Mouse (Mus musculus) kidney, adult 8-10 months (tissue): ENCODE results near the gene Prss28.

Source experiments
- DNase-seq, 2 experiments: peaks; one replicate each; pipeline ENCODE4 v3.0.0; 2022

The Prss28 gene

DNA sequence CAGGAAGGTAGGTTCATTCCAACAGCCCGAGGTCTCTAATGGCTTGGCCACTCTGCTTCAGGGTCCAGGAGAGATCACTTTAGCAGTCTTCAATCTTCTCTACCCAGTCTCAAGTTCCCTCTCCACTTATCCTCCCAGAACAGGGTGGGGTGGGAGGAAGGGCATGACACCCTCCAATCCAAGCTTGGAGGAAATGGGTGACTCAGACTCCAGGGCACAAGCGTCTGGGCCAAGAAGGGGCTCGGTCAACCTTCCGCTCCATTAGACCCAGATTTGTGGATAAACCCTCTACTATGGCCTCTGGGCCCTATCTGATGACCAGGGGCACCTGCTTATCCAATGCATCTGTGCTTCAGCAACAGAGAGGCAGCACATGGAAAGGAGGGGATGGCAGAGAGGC, 37.0 kb downstream of the Prss28 start, which contains the start of gene Tpsab1:
Gene Tpsab1 (minus strand): TSS at position 101 of the 400 bp plus-strand sequence.
- no peak for DNase-seq

DNA sequence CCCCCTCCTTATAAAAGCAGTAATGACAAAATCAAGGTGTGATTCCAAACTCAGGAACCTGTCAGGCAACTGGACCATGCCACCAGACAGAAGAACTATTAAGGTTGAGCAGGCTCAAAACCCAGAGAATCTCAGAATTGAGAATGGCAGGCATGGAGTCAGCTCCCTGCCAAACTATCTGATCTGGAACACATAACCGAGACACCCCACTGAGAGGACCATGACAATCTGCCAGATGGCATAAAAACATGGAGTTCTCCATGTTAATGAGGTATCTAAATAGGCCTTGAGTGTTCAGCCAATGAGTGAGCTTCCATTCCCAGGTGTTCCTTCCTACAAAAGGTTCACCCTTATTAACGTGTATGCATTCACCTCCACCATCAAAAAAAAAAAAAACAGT, 52.8 kb downstream of the Prss28 start:
- no peak for DNase-seq
